Mouse (Mus musculus) stomach, embryonic 14.5 days (tissue): Measurements from ENCODE around the gene Emilin1. TPM values are rescaled to one million over a fixed set of nuclear protein-coding genes. Genes with fewer than 3 reads are reported as not detected.

Experiments used
- ATAC-seq: fragments of 200-750 bp; cut with Nextera tagmentation; 2 replicates; pipeline ENCODE4 v1.8.0; 2017; ENCODE audit warnings: low read depth, moderate TSS enrichment; ENCODE audit not compliant: insufficient number of reproducible peaks, insufficient read depth, low FRiP score
- H3K27ac ChIP-seq: fragments of 300-500 bp; sonication (generic); 2 replicates; pipeline ENCODE4 v1.5.1; 2014; ENCODE audit warnings: mild to moderate bottlenecking, low read length, moderate library complexity, mixed read lengths
- H3K27me3 ChIP-seq: fragments of 300-500 bp; sonication (generic); 2 replicates; pipeline ENCODE4 v1.6.1; 2014; ENCODE audit warnings: low read length, control low read depth, mixed read lengths; ENCODE audit not compliant: control insufficient read depth, insufficient read depth
- H3K36me3 ChIP-seq: fragments of 300-500 bp; sonication (generic); 2 replicates; pipeline ENCODE4 v1.6.1; 2014; ENCODE audit warnings: mild to moderate bottlenecking, control low read depth, low read length, moderate library complexity, mixed read lengths; ENCODE audit not compliant: control insufficient read depth, insufficient read depth
- H3K4me1 ChIP-seq: fragments of 300-500 bp; sonication (generic); 2 replicates; pipeline ENCODE4 v1.6.1; 2014; ENCODE audit warnings: low read length, control low read depth, mixed read lengths; ENCODE audit not compliant: control insufficient read depth, insufficient read depth
- H3K4me2 ChIP-seq: fragments of 300-500 bp; sonication (generic); replicated peaks from 2 replicates; pipeline ENCODE4 v1.6.1; 2014; ENCODE audit warnings: low read depth, low read length, control low read depth
- H3K4me3 ChIP-seq: fragments of 300-500 bp; sonication (generic); 2 replicates; pipeline ENCODE4 v1.5.1; 2014; ENCODE audit warnings: low read depth, low read length, control low read depth
- H3K9ac ChIP-seq: fragments of 300-500 bp; sonication (generic); replicated peaks from 2 replicates; pipeline ENCODE4 v1.6.1; 2014; ENCODE audit warnings: low read depth, mild to moderate bottlenecking, control low read depth, low read length, moderate library complexity, mixed read lengths
- H3K9me3 ChIP-seq: fragments of 300-500 bp; sonication (generic); 2 replicates; pipeline ENCODE4 v1.6.1; 2016; ENCODE audit warnings: low read depth, low read length, control low read depth; ENCODE audit not compliant: control insufficient read depth
- WGBS: fragments of 180-500 bp; shearing (Covaris S2); extraction: QIAGEN DNeasy Blood & Tissue Kit; methylation state at CpG from one replicate; pipeline ENCODE4 v1.1.7; 2014; 5-methylcytosine and 5-hydroxymethylcytosine counted together
- polyA plus RNA-seq: library from polyadenylated mRNA; unstranded; fragments of >200 nt; fragmentation: Nextera tagmentation; extraction: Ambion mirVana; gene quantifications from 2 replicates; pipeline ENCODE4 v1.2.1, GENCODE M21; 2014

Gene Emilin1
- polyA plus RNA-seq, 1 experiment from 2014 or later, result 208 TPM

- 93% methylated on average over 2 of the region's 2 CpGs for WGBS
- Histone ChIP-seq H3K36me3 (peaks cover 14% of the 10 kb centered on the region), H3K9ac (no peak overlapping the region), H3K4me1 (peaks cover 18% of the 10 kb centered on the region; the same call in 1 of the 2 replicates), H3K27ac (no peak overlapping the region), H3K4me2 (peak overlapping the region; percentile 54; the same call in 1 of the 2 replicates), H3K4me3 (no peak overlapping the region), H3K9me3 (no peaks in the 10 kb centered on the region), H3K27me3 (no peaks in the 10 kb centered on the region)
- no peak for ATAC-seq
These were observed 47.6 kb downstream of the Emilin1 start for GRCm38 (mm10) chr5:30960814-30961213.

- 64% methylated on average over 10 of the region's 10 CpGs for WGBS
- H3K27me3 ChIP-seq, result no peaks in the 10 kb centered on the region
- no peak for ATAC-seq
These were observed 48.6 kb downstream of the Emilin1 start for GRCm38 (mm10) chr5:30961545-30962505.

GRCm38 (mm10) chr5:30963916-30964315 is 50.7 kb downstream of the Emilin1 start:
- ATAC-seq, result no peak
- WGBS, result 74% methylated on average over 3 of the region's 3 CpGs
- no peak overlapping the region for H3K9ac ChIP-seq
- no peaks in the 10 kb centered on the region for H3K36me3 ChIP-seq
- H3K27me3 ChIP-seq, result no peaks in the 10 kb centered on the region
- H3K9me3 ChIP-seq, result no peaks in the 10 kb centered on the region
- no peak overlapping the region for H3K4me3 ChIP-seq
- peaks cover 4% of the 10 kb centered on the region; the same call in 1 of the 2 replicates for H3K4me1 ChIP-seq
- H3K4me2 ChIP-seq, result no peak overlapping the region
- no peak overlapping the region for H3K27ac ChIP-seq

More at GRCm38 (mm10) chr5:30961545-30962505, 48.6 kb downstream of the Emilin1 start:
- Histone ChIP-seq H3K27ac (no peak overlapping the region), H3K36me3 (peaks cover 14% of the 10 kb centered on the region), H3K9me3 (no peaks in the 10 kb centered on the region), H3K9ac (no peak overlapping the region), H3K4me2 (no peak overlapping the region), H3K4me3 (no peak overlapping the region), H3K4me1 (peaks cover 18% of the 10 kb centered on the region; the same call in 1 of the 2 replicates)

- WGBS, result 82% methylated on average over 4 of the region's 4 CpGs
- Histone ChIP-seq H3K9me3 (no peaks in the 10 kb centered on the region), H3K4me2 (no peak overlapping the region), H3K27me3 (no peaks in the 10 kb centered on the region), H3K4me1 (no peaks in the 10 kb centered on the region), H3K9ac (no peak overlapping the region), H3K4me3 (no peak overlapping the region), H3K36me3 (no peaks in the 10 kb centered on the region), H3K27ac (no peak overlapping the region)
- ATAC-seq, result no peak
These were observed 53.0 kb downstream of the Emilin1 start for GRCm38 (mm10) chr5:30966189-30966588.

- no peaks in the 10 kb centered on the region for H3K27me3 ChIP-seq
- H3K9me3 ChIP-seq, result no peaks in the 10 kb centered on the region
- H3K27ac ChIP-seq, result no peak within 1 kb of the TSS
- WGBS, result 63% methylated on average over 8 of the region's 8 CpGs
- no peak within 1 kb of the TSS for H3K9ac ChIP-seq
- H3K36me3 ChIP-seq, result no peaks in the 10 kb centered on the region
- no peaks in the 10 kb centered on the region for H3K4me1 ChIP-seq
- no peak within 1 kb of the TSS for H3K4me3 ChIP-seq
- no peak within 1 kb of the TSS for H3K4me2 ChIP-seq
- peak; percentile 46; the same call in 1 of the 2 replicates for ATAC-seq
These were observed 55.2 kb downstream of the Emilin1 start, which contains the start of gene Tcf23 for GRCm38 (mm10) chr5:30968416-30968815. TSS of gene Tcf23 (plus strand) at chr5:30968662.

GRCm38 (mm10) chr5:30969440-30969839 is 56.2 kb downstream of the Emilin1 start:
- Histone ChIP-seq H3K27ac (no peak overlapping the region), H3K27me3 (no peaks in the 10 kb centered on the region), H3K9ac (no peak overlapping the region), H3K36me3 (no peaks in the 10 kb centered on the region), H3K9me3 (no peaks in the 10 kb centered on the region), H3K4me1 (no peaks in the 10 kb centered on the region; the same call in 1 of the 2 replicates), H3K4me3 (no peak overlapping the region), H3K4me2 (no peak overlapping the region)
- WGBS, result 64% methylated on average over 2 of the region's 2 CpGs
- no peak for ATAC-seq

Other genes with a start within 250 kb of the Emilin1 start
- gene Cenpa, start 246.6 kb upstream of the Emilin1 start, polyA plus RNA-seq, result 264 and 303 TPM in 2 replicates
- 10.3 and 11.0 TPM in 2 replicates for gene Dpysl5, start 201.8 kb upstream of the Emilin1 start, polyA plus RNA-seq
- gene Mapre3, start 98.8 kb upstream of the Emilin1 start, polyA plus RNA-seq, result 19.2 and 22.7 TPM in 2 replicates
- gene Tmem214, start 45.4 kb upstream of the Emilin1 start, polyA plus RNA-seq, result 58.6 and 68.7 TPM in 2 replicates
- gene Agbl5, start 24.7 kb upstream of the Emilin1 start, polyA plus RNA-seq, result 27.5 and 34.0 TPM in 2 replicates
- gene Ost4, start 5.6 kb upstream of the Emilin1 start, polyA plus RNA-seq, result 476 and 515 TPM in 2 replicates
- 19.2 and 24.2 TPM in 2 replicates for gene Khk, start 8.0 kb downstream of the Emilin1 start, polyA plus RNA-seq
- gene Cgref1, start 32.2 kb downstream of the Emilin1 start, polyA plus RNA-seq, result 5.7 and 6.4 TPM in 2 replicates
- gene Preb, start 47.0 kb downstream of the Emilin1 start, polyA plus RNA-seq, result 102 and 104 TPM in 2 replicates
- gene Tcf23, start 55.3 kb downstream of the Emilin1 start, polyA plus RNA-seq, result 0.50 and 0.55 TPM in 2 replicates
- 173 and 186 TPM in 2 replicates for gene Atraid, start 134.9 kb downstream of the Emilin1 start, polyA plus RNA-seq
- 9.2 and 9.7 TPM in 2 replicates for gene Slc5a6, start 135.5 kb downstream of the Emilin1 start, polyA plus RNA-seq
- gene Cad, start 141.4 kb downstream of the Emilin1 start, polyA plus RNA-seq, result 21.7 and 26.3 TPM in 2 replicates
- not detected in 2 replicates for gene Dnajc5g, start 192.9 kb downstream of the Emilin1 start, polyA plus RNA-seq
- gene Slc30a3, start 194.8 kb downstream of the Emilin1 start, polyA plus RNA-seq, result 0.30 and 0.52 TPM in 2 replicates
- not detected in 2 replicates for gene Trim54, start 203.3 kb downstream of the Emilin1 start, polyA plus RNA-seq
- not detected in 2 replicates for gene Ucn, start 225.4 kb downstream of the Emilin1 start, polyA plus RNA-seq
- 69.8 and 72.3 TPM in 2 replicates for gene Mpv17, start 240.8 kb downstream of the Emilin1 start, polyA plus RNA-seq